Mouse (Mus musculus): ENCODE results near the gene Olfr365. TPM values are rescaled to one million over a fixed set of nuclear protein-coding genes. Genes with fewer than 3 reads are reported as not detected.

Olfr365 gene
- total RNA-seq (2018; cell fraction: chromatin; rRNA removed): not detected
- not detected for total RNA-seq (2018; cell fraction: cytosol; rRNA removed)
- under 1 TPM in 1 of 26 experiments, not detected in 25; 0.10 TPM for total RNA-seq (2018; cell fraction: nucleus; rRNA removed)
- polyA plus RNA-seq (2018): not detected in 3 replicates

GRCm38 (mm10) chr2:37187898-37188297, at the start of gene Olfr365:
Gene Olfr365, plus strand, starts transcription at chr2:37188198.
- Histone ChIP-seq H3K36me3 (ENCODE audit: inconsistent target) (no peaks in the 10 kb centered on the region), H3K27ac (no peak within 1 kb of the TSS), H3K79me2 (ENCODE audit: inconsistent target) (no peaks in the 10 kb centered on the region), H3K4me3 (ENCODE audit: inconsistent target) (no peak within 1 kb of the TSS)
- 95% methylated on average over 3 of the region's 3 CpGs for WGBS (ENCODE audit: missing documents)

GRCm38 (mm10) chr2:37139022-37139421, 49.0 kb upstream of the Olfr365 start, which contains the start of gene Olfr364-ps1:
Gene Olfr364-ps1, plus strand, starts transcription at chr2:37139322.
- 86% methylated on average over 3 of the region's 3 CpGs for whole genome bisulfite sequencing (ENCODE audit: missing documents)
- H3K79me2 ChIP-seq (ENCODE audit: inconsistent target): no peaks in the 10 kb centered on the region
- no peaks in the 10 kb centered on the region for H3K36me3 ChIP-seq (ENCODE audit: inconsistent target)
- H3K4me3 ChIP-seq (ENCODE audit: inconsistent target): no peak within 1 kb of the TSS
- no peak within 1 kb of the TSS for H3K27ac ChIP-seq

- Histone ChIP-seq H3K27ac (no peak within 1 kb of the TSS), H3K36me3 (ENCODE audit: inconsistent target) (no peaks in the 10 kb centered on the region), H3K79me2 (ENCODE audit: inconsistent target) (no peaks in the 10 kb centered on the region), H3K4me3 (ENCODE audit: inconsistent target) (no peak within 1 kb of the TSS)
Measured at GRCm38 (mm10) chr2:37211274-37211673, 23.3 kb downstream of the Olfr365 start, which contains the start of gene Olfr366. Gene Olfr366, plus strand, starts transcription at chr2:37211574.

Other genes with a start within 250 kb of the Olfr365 start
- not detected in 3 replicates for gene Olfr357, start 194.4 kb upstream of the Olfr365 start, polyA plus RNA-seq (2018)
- gene Olfr358, start 178.9 kb upstream of the Olfr365 start, polyA plus RNA-seq (2018): not detected in 3 replicates
- not detected in 3 replicates for gene Olfr360, start 122.5 kb upstream of the Olfr365 start, polyA plus RNA-seq (2018)
- gene Olfr361, start 98.9 kb upstream of the Olfr365 start, polyA plus RNA-seq (2018): not detected in 3 replicates
- not detected in 3 replicates for gene Olfr362, start 70.3 kb upstream of the Olfr365 start, polyA plus RNA-seq (2018)
- gene Olfr364-ps1, start 48.9 kb upstream of the Olfr365 start, polyA plus RNA-seq (2018): not detected in 3 replicates
- not detected in 3 replicates for gene Olfr366, start 23.4 kb downstream of the Olfr365 start, polyA plus RNA-seq (2018)
- not detected in 3 replicates for gene Olfr368, start 138.3 kb downstream of the Olfr365 start, polyA plus RNA-seq (2018)
- gene Pdcl, start 171.1 kb downstream of the Olfr365 start, polyA plus RNA-seq (2018): 30.7 to 34.2 TPM (median 31.4 TPM) in 3 replicates
- 8.6 to 13.4 TPM (median 12.1 TPM) in 3 replicates for gene Rc3h2, start 234.7 kb downstream of the Olfr365 start, polyA plus RNA-seq (2018)